In the genomic region with DNA sequence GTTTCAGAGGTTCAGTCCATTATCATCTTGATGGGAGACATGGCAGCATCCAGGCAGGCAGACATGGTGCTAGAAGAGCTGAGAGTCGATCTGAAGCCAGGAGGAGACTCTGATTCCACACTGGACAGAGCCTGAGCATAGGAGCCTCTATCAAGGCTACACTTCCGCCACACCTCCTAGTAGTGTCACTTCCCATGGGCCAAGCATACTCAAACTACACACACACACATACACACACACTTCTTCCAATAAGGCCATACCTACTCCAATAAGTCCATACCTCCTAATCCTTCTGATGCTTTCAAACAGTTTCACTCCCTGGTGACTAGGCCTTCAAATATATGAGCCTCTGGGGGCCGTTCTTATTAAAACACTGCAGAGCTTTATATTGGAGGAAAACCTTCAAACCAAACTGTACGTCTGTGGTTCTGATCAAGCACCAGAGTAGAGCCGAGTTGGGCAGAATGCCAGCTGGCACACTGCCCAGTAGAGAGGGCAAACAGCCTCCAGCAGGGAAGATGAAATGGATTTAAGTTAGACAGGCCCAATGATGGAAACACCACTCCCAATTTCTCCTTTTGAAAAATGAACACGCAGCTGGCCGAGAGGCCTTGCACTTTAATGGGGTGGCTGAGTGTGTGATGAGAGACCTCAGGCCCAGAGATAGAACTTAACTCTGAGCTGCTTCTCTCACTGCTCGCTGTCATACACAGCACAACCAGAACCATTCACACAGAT, we compare ENCODE assay signal across 8 mouse cellular contexts. TPM values are rescaled to one million over a fixed set of nuclear protein-coding genes. Genes with fewer than 3 reads are reported as not detected.
DNase-seq lines count a peak whose midpoint lies in the region; ATAC-seq lines count a peak whose summit lies in the region.

No protein-coding gene starts in this region.

- H3K27me3 ChIP-seq in embryonic facial prominence, embryonic 12.5 days: no peaks in the 10 kb centered on the region
- no peaks in the 10 kb centered on the region for H3K27me3 ChIP-seq in lung, embryonic 16.5 days (ENCODE audit: control insufficient read depth, insufficient read depth, low read depth, low read length)

- no peak overlapping the region for H3K4me3 ChIP-seq in embryonic facial prominence, embryonic 12.5 days
- H3K4me3 ChIP-seq in lung, embryonic 16.5 days (ENCODE audit: low read length): no peak overlapping the region

- no peak overlapping the region for H3K9ac ChIP-seq in embryonic facial prominence, embryonic 12.5 days
- no peak overlapping the region for H3K9ac ChIP-seq in lung, embryonic 16.5 days (ENCODE audit: low read length)

- H3K9me3 ChIP-seq in embryonic facial prominence, embryonic 12.5 days: no peaks in the 10 kb centered on the region
- H3K9me3 ChIP-seq in lung, embryonic 16.5 days (ENCODE audit: control insufficient read depth, low read length): no peaks in the 10 kb centered on the region

- intact Hi-C loops in heart, postnatal 25 days (cut with DNase I): no loop called here
- intact Hi-C loops in heart, postnatal 14 days (cut with DNase I): no loop called here

- H3K27ac ChIP-seq in embryonic facial prominence, embryonic 12.5 days: peak overlapping the region; percentile 41
- peak overlapping the region; percentile 32 for H3K27ac ChIP-seq in lung, embryonic 16.5 days (ENCODE audit: low read length)

- H3K4me2 ChIP-seq in embryonic facial prominence, embryonic 12.5 days (replicated peaks): no peak overlapping the region
- no peak overlapping the region for H3K4me2 ChIP-seq in lung, embryonic 16.5 days (ENCODE audit: low read depth, low read length)

- peak; percentile 82 for ATAC-seq in embryonic facial prominence, embryonic 12.5 days (ENCODE audit: insufficient number of reproducible peaks, insufficient read depth, low FRiP score, low TSS enrichment)
- peak; percentile 83 for ATAC-seq in lung, embryonic 16.5 days (ENCODE audit: low read depth)
- ATAC-seq in granulocyte monocyte progenitor cell, adult 5-6 weeks (replicated peaks; ENCODE audit: poor library complexity, severe bottlenecking): no peak

- DNase-seq in heart, adult 11 months: peak; percentile 92
- DNase-seq in heart, postnatal 25 days (ENCODE audit: low spot score): no peak
- peak; percentile 66 to 79 for DNase-seq in heart, postnatal 14 days
- peak; percentile 78 to 85 for DNase-seq in kidney, postnatal 4 days
- DNase-seq in right cerebral cortex, postnatal 25 days: peak; percentile 47

- 54% methylated on average over 8 of the region's 8 CpGs for WGBS in embryonic facial prominence, embryonic 12.5 days
- WGBS in lung, embryonic 16.5 days: 26% methylated on average over 8 of the region's 8 CpGs

- no peaks in the 10 kb centered on the region for H3K36me3 ChIP-seq in embryonic facial prominence, embryonic 12.5 days
- no peaks in the 10 kb centered on the region for H3K36me3 ChIP-seq in lung, embryonic 16.5 days (ENCODE audit: control insufficient read depth, insufficient read depth, low read length)

- peaks cover 10% of the 10 kb centered on the region; the same call in 1 of the 2 replicates for H3K4me1 ChIP-seq in embryonic facial prominence, embryonic 12.5 days
- peaks cover 28% of the 10 kb centered on the region for H3K4me1 ChIP-seq in lung, embryonic 16.5 days (replicated peaks; ENCODE audit: control insufficient read depth, insufficient read depth, low read length)

RNA-seq across cellular contexts. Expression of a gene that starts 32.4 kb away (rescaled TPM):
- total RNA-seq in heart, postnatal 25 days (2021): under 1 TPM in 1 of 2 experiments, not detected in 1; 0.36 TPM
- 0.15 TPM in 1 of 2 replicates, not detected in the other for polyA plus RNA-seq in embryonic facial prominence, embryonic 12.5 days (2016; fragmentation: Nextera tagmentation; extraction: Ambion mirVana)
- under 1 TPM; 0.15 to 0.29 TPM for total RNA-seq in heart, postnatal 14 days (2021)
- polyA plus RNA-seq in lung, embryonic 16.5 days (2015; fragmentation: Nextera tagmentation; extraction: Ambion mirVana): 2.2 and 4.4 TPM in 2 replicates
- not detected in 2 replicates for total RNA-seq in granulocyte monocyte progenitor cell, adult 5-6 weeks (2014; fragmentation: Nextera tagmentation)
- not detected in 2 replicates for total RNA-seq in granulocyte monocyte progenitor cell, adult 5-6 weeks (2017)
